10 mouse cellular contexts compared by ENCODE assay signal in the genomic region with DNA sequence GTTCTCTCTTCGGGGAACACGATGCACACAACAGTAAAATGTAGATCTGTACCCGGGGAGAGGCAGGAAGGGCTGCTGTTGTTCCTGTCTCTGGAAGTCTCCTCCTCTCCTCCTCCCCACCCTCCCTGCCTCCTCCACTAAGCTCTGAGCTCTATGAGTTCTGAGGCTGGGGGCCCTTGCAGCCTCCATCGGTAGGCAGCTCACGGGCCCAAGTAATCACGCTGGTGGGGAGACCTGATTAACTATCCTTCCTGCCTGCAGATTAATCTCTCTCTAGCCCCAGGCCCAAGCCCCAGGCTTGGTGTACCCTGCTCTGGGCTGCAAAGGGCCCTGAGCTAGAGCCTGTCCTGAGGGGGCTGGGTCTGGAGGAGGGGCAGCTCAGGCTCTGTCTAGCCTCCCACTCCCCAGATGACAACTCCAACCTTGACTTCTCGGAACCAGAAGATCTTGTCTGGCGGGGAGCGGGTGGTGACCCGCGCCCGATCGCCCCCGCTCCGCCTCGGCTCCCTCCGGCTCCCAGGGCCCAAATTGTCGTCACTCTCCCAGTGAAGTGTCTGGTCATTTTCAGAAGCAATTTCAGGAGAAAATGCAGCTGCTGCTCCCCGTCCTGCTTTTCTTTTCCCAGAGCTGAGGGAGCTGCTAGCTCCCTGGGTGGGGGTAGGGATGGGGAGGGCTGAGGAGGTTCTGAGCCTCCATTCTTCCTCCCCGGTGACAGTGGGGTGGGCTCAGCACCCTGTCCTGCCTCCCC. TPM values are rescaled to one million over a fixed set of nuclear protein-coding genes. Genes with fewer than 3 reads are reported as not detected.
DNase-seq lines count a peak whose midpoint lies in the region; ATAC-seq lines count a peak whose summit lies in the region.
"Had no signal": no experiment of that assay in that cellular context is flagged by ENCODE, and none has a peak within 500 bp of the region (broad histone marks: within the 10 kb centered on the region; RNA-seq: fewer than 3 reads in every experiment).

No protein-coding gene starts in this region.

- peak; percentile 35 for DNase-seq in right cerebral cortex, adult 18-20 months
- DNase-seq in right cerebral cortex, postnatal 14 days, result no peak
- no peak for DNase-seq in heart, embryonic 10.5 days (ENCODE audit: low spot score)
- DNase-seq in limb, embryonic 11.5 days (ENCODE audit: low spot score), result no peak
- DNase-seq in thymus, postnatal 25 days, result no peak
- no peak for DNase-seq in embryo, embryonic 10.5 days (ENCODE audit: low spot score)
- DNase-seq in cerebellum, postnatal 10 days, result no peak
- DNase-seq: lung, postnatal 14 days; thymus, postnatal 14 days had no signal

- peaks cover 69% of the 10 kb centered on the region for H3K27me3 ChIP-seq in heart, embryonic 10.5 days (ENCODE audit: insufficient read depth, poor library complexity, severe bottlenecking)
- H3K27me3 ChIP-seq in limb, embryonic 11.5 days (ENCODE audit: control insufficient read depth, insufficient read depth, low read length), result peaks cover 3% of the 10 kb centered on the region; the same call in 1 of the 2 replicates
- no peaks in the 10 kb centered on the region for H3K27me3 ChIP-seq in stomach, embryonic 16.5 days (ENCODE audit: control insufficient read depth, insufficient read depth, low read length)

- 12% methylated on average over 20 of the region's 20 CpGs for WGBS in heart, embryonic 10.5 days
- WGBS in limb, embryonic 11.5 days, result 12% methylated on average over 20 of the region's 20 CpGs
- 18% methylated on average over 20 of the region's 20 CpGs for WGBS in stomach, embryonic 16.5 days

- peak overlapping the region; percentile 17; the same call in 1 of the 2 replicates for H3K4me2 ChIP-seq in limb, embryonic 11.5 days (ENCODE audit: low read depth, severe bottlenecking)
- peak overlapping the region; percentile 50 for H3K4me2 ChIP-seq in stomach, embryonic 16.5 days (ENCODE audit: low read depth, low read length)

- H3K4me3 ChIP-seq in heart, embryonic 10.5 days, result peak overlapping the region; percentile 41
- no peak overlapping the region for H3K4me3 ChIP-seq in limb, embryonic 11.5 days (ENCODE audit: low read depth, low read length)
- H3K4me3 ChIP-seq in stomach, embryonic 16.5 days (replicated peaks; ENCODE audit: low read length), result peak overlapping the region; percentile 32

- peaks cover 59% of the 10 kb centered on the region for H3K4me1 ChIP-seq in heart, embryonic 10.5 days
- H3K4me1 ChIP-seq in limb, embryonic 11.5 days (ENCODE audit: control insufficient read depth, insufficient read depth, low read length), result peaks cover 9% of the 10 kb centered on the region
- peaks cover 7% of the 10 kb centered on the region; the same call in 1 of the 2 replicates for H3K4me1 ChIP-seq in stomach, embryonic 16.5 days (ENCODE audit: control insufficient read depth, insufficient read depth, low read length)

- H3K36me3 ChIP-seq in heart, embryonic 10.5 days, result no peaks in the 10 kb centered on the region
- no peaks in the 10 kb centered on the region for H3K36me3 ChIP-seq in limb, embryonic 11.5 days (ENCODE audit: control insufficient read depth, insufficient read depth, low read length)
- no peaks in the 10 kb centered on the region for H3K36me3 ChIP-seq in stomach, embryonic 16.5 days (ENCODE audit: control insufficient read depth, insufficient read depth, low read length)

- peak overlapping the region; percentile 52 for H3K27ac ChIP-seq in heart, embryonic 10.5 days
- H3K27ac ChIP-seq in limb, embryonic 11.5 days (replicated peaks; ENCODE audit: low read depth, low read length), result no peak overlapping the region
- peak overlapping the region; percentile 92 for H3K27ac ChIP-seq in stomach, embryonic 16.5 days (ENCODE audit: low read length)

- ATAC-seq in limb, embryonic 11.5 days (ENCODE audit: insufficient number of reproducible peaks, low FRiP score, low TSS enrichment, low read depth), result 0 out of 2 replicates have a peak, but pooled peaks have one; percentile 28
- ATAC-seq in stomach, embryonic 16.5 days (ENCODE audit: insufficient read depth, low FRiP score), result peak; percentile 69

- H3K9me3 ChIP-seq in heart, embryonic 10.5 days, result no peaks in the 10 kb centered on the region
- H3K9me3 ChIP-seq in limb, embryonic 11.5 days (ENCODE audit: control insufficient read depth, low read length), result no peaks in the 10 kb centered on the region
- no peaks in the 10 kb centered on the region for H3K9me3 ChIP-seq in stomach, embryonic 16.5 days (replicated peaks; ENCODE audit: control insufficient read depth, low read length)

- no peak overlapping the region for H3K9ac ChIP-seq in limb, embryonic 11.5 days (ENCODE audit: low read length)
- H3K9ac ChIP-seq in stomach, embryonic 16.5 days (ENCODE audit: low read length), result peak overlapping the region; percentile 70

RNA-seq across cellular contexts. Expression of a gene that starts 2.4 kb away (rescaled TPM):
- 8.9 and 24.6 TPM in 2 replicates for polyA plus RNA-seq in heart, embryonic 10.5 days (2016; fragmentation: Nextera tagmentation; extraction: Ambion mirVana)
- polyA plus RNA-seq in limb, embryonic 11.5 days (2014; fragmentation: Nextera tagmentation; extraction: Ambion mirVana), result 1.9 and 2.9 TPM in 2 replicates
- polyA plus RNA-seq in stomach, embryonic 16.5 days (2015; fragmentation: Nextera tagmentation; extraction: Ambion mirVana), result 0.72 and 1.8 TPM in 2 replicates

RNA-seq across cellular contexts. Expression of a gene that starts 16.9 kb away (rescaled TPM):
- 0.42 and 0.45 TPM in 2 replicates for polyA plus RNA-seq in heart, embryonic 10.5 days (2016; fragmentation: Nextera tagmentation; extraction: Ambion mirVana)
- 0.40 and 0.61 TPM in 2 replicates for polyA plus RNA-seq in limb, embryonic 11.5 days (2014; fragmentation: Nextera tagmentation; extraction: Ambion mirVana)
- polyA plus RNA-seq in stomach, embryonic 16.5 days (2015; fragmentation: Nextera tagmentation; extraction: Ambion mirVana), result 24.5 and 28.6 TPM in 2 replicates

RNA-seq across cellular contexts. Expression of a gene that starts 17.5 kb away (rescaled TPM):
- 2.4 and 4.9 TPM in 2 replicates for polyA plus RNA-seq in heart, embryonic 10.5 days (2016; fragmentation: Nextera tagmentation; extraction: Ambion mirVana)
- 7.2 and 7.7 TPM in 2 replicates for polyA plus RNA-seq in limb, embryonic 11.5 days (2014; fragmentation: Nextera tagmentation; extraction: Ambion mirVana)
- 2.0 and 2.2 TPM in 2 replicates for polyA plus RNA-seq in stomach, embryonic 16.5 days (2015; fragmentation: Nextera tagmentation; extraction: Ambion mirVana)

RNA-seq across cellular contexts. Expression of a gene that starts 29.7 kb away (rescaled TPM):
- 15.2 and 22.1 TPM in 2 replicates for polyA plus RNA-seq in heart, embryonic 10.5 days (2016; fragmentation: Nextera tagmentation; extraction: Ambion mirVana)
- polyA plus RNA-seq in limb, embryonic 11.5 days (2014; fragmentation: Nextera tagmentation; extraction: Ambion mirVana), result 0.27 and 0.33 TPM in 2 replicates
- 2.7 and 2.8 TPM in 2 replicates for polyA plus RNA-seq in stomach, embryonic 16.5 days (2015; fragmentation: Nextera tagmentation; extraction: Ambion mirVana)

RNA-seq across cellular contexts. Expression of a gene that starts 37.7 kb away (rescaled TPM):
- polyA plus RNA-seq in heart, embryonic 10.5 days (2016; fragmentation: Nextera tagmentation; extraction: Ambion mirVana), result 0.06 and 0.13 TPM in 2 replicates
- not detected in 2 replicates for polyA plus RNA-seq in limb, embryonic 11.5 days (2014; fragmentation: Nextera tagmentation; extraction: Ambion mirVana)
- polyA plus RNA-seq in stomach, embryonic 16.5 days (2015; fragmentation: Nextera tagmentation; extraction: Ambion mirVana), result 0.10 and 0.11 TPM in 2 replicates

Comparison
In these comparisons a context has a peak if more than half of its experiments do, and no peak if none do; other contexts are left out.
1. RNA of a gene that starts 16.9 kb away (polyA plus RNA-seq): 24.5 to 28.6 TPM in stomach, embryonic 16.5 days; 0.40 to 0.61 TPM in limb, embryonic 11.5 days and 0.42 to 0.45 TPM in heart, embryonic 10.5 days; every median in the first group is over 10 times any median in the second.